Mouse (Mus musculus) midbrain, embryonic 11.5 days (tissue): ENCODE results near the gene Mgat5. TPM values are rescaled to one million over a fixed set of nuclear protein-coding genes. Genes with fewer than 3 reads are reported as not detected.

Experiments
- ATAC-seq: fragments of 200-750 bp; cut with Nextera tagmentation; 2 replicates; pipeline ENCODE4 v1.8.0; 2017; ENCODE audit warnings: moderate TSS enrichment, moderate library complexity; ENCODE audit not compliant: low FRiP score
- DNase-seq: peaks from one replicate; pipeline ENCODE4 v3.0.0; 2015; ENCODE audit warnings: low spot score; ENCODE audit errors: missing footprints
- H3K27ac ChIP-seq: fragments of 300-500 bp; sonication (generic); 2 replicates; pipeline ENCODE4 v1.5.1; 2014; ENCODE audit warnings: low read depth, low read length
- H3K27me3 ChIP-seq: fragments of 300-500 bp; sonication (generic); 2 replicates; pipeline ENCODE4 v1.6.1; 2014; ENCODE audit warnings: mild to moderate bottlenecking, low read length, moderate library complexity, mixed read lengths; ENCODE audit not compliant: control insufficient read depth, insufficient read depth
- H3K36me3 ChIP-seq: fragments of 300-500 bp; sonication (generic); 2 replicates; pipeline ENCODE4 v1.6.1; 2014; ENCODE audit warnings: mild to moderate bottlenecking, low read length, moderate library complexity, mixed read lengths; ENCODE audit not compliant: control insufficient read depth, insufficient read depth
- H3K4me1 ChIP-seq: fragments of 300-500 bp; sonication (generic); 2 replicates; pipeline ENCODE4 v1.6.1; 2014; ENCODE audit warnings: low read length; ENCODE audit not compliant: control insufficient read depth, insufficient read depth
- H3K4me2 ChIP-seq: fragments of 300-500 bp; sonication (generic); 2 replicates; pipeline ENCODE4 v1.6.1; 2014; ENCODE audit warnings: mild to moderate bottlenecking, moderate library complexity
- H3K4me3 ChIP-seq: fragments of 300-500 bp; sonication (generic); 2 replicates; pipeline ENCODE4 v1.5.1; 2014; ENCODE audit warnings: low read depth, low read length
- H3K9ac ChIP-seq: fragments of 300-500 bp; sonication (generic); 2 replicates; pipeline ENCODE4 v1.6.1; 2014; ENCODE audit warnings: low read length
- H3K9me3 ChIP-seq: fragments of 300-500 bp; sonication (generic); 2 replicates; pipeline ENCODE4 v1.6.1; 2016; ENCODE audit warnings: low read length; ENCODE audit not compliant: control insufficient read depth
- WGBS: fragments of 180-500 bp; shearing (Covaris S2); extraction: QIAGEN DNeasy Blood & Tissue Kit; methylation state at CpG from one replicate; pipeline ENCODE4 v1.1.7; 2014; 5-methylcytosine and 5-hydroxymethylcytosine counted together
- polyA plus RNA-seq: library from polyadenylated mRNA; unstranded; fragments of >200 nt; fragmentation: Nextera tagmentation; extraction: Ambion mirVana; gene quantifications from 2 replicates; pipeline ENCODE4 v1.2.1, GENCODE M21; 2014

Mgat5 gene
- polyA plus RNA-seq, 1 experiment from 2014 or later = 6.9 TPM

DNA sequence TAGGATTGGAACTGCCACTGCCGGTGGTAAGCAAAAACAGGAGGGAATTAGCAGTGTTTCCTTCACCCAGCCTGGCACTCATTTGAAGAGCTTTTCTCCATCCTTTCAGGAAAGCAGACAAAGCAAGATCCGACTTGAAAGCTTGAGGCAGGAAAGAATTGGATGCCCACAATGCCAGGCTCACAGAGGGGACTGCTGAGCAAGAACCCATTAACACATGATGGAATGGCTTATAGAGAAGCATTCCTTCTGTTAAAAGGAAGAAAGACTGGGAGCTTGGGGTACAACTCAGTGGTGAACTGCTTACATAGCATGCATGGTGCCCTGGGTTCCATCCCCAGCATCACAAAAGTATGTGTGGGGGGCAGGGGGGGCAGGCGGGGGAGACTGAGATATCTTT, 80.2 kb downstream of the Mgat5 start:
- no peak for DNase-seq
- Histone ChIP-seq H3K4me2 (no peak overlapping the region), H3K27me3 (no peaks in the 10 kb centered on the region), H3K27ac (no peak overlapping the region), H3K36me3 (no peaks in the 10 kb centered on the region), H3K4me3 (no peak overlapping the region), H3K9me3 (no peaks in the 10 kb centered on the region), H3K4me1 (no peaks in the 10 kb centered on the region), H3K9ac (no peak overlapping the region)
- ATAC-seq = no peak
- 59% methylated on average over 3 of the region's 3 CpGs for WGBS

- H3K4me2 ChIP-seq = no peak overlapping the region
- 95% methylated on average over 6 of the region's 6 CpGs for WGBS
Observed at GRCm38 (mm10) chr1:127287505-127287904, 82.7 kb downstream of the Mgat5 start.

GRCm38 (mm10) chr1:127290879-127291278, 86.1 kb downstream of the Mgat5 start:
- no peaks in the 10 kb centered on the region for H3K4me1 ChIP-seq
- DNase-seq (no peak), ATAC-seq (no peak; the same call in 1 of the 2 replicates)
- H3K4me2 ChIP-seq = no peak overlapping the region
- H3K9me3 ChIP-seq = no peaks in the 10 kb centered on the region
- H3K27ac ChIP-seq = no peak overlapping the region
- H3K9ac ChIP-seq = no peak overlapping the region
- no peak overlapping the region for H3K4me3 ChIP-seq
- H3K27me3 ChIP-seq = no peaks in the 10 kb centered on the region
- WGBS = 73% methylated on average over 9 of the region's 9 CpGs
- H3K36me3 ChIP-seq = no peaks in the 10 kb centered on the region

More at GRCm38 (mm10) chr1:127287505-127287904, 82.7 kb downstream of the Mgat5 start:
- ATAC-seq = no peak
- no peaks in the 10 kb centered on the region for H3K9me3 ChIP-seq
- no peaks in the 10 kb centered on the region for H3K27me3 ChIP-seq
- no peak overlapping the region for H3K4me3 ChIP-seq
- H3K9ac ChIP-seq = no peak overlapping the region
- no peak for DNase-seq
- H3K27ac ChIP-seq = no peak overlapping the region
- no peaks in the 10 kb centered on the region for H3K4me1 ChIP-seq
- H3K36me3 ChIP-seq = no peaks in the 10 kb centered on the region

- Histone ChIP-seq H3K4me1 (no peaks in the 10 kb centered on the region), H3K9me3 (no peaks in the 10 kb centered on the region), H3K36me3 (no peaks in the 10 kb centered on the region), H3K9ac (no peak overlapping the region), H3K4me3 (no peak overlapping the region), H3K27ac (no peak overlapping the region), H3K27me3 (no peaks in the 10 kb centered on the region), H3K4me2 (no peak overlapping the region)
- no peak for ATAC-seq
- no peak for DNase-seq
Observed at GRCm38 (mm10) chr1:127291721-127292120, 86.9 kb downstream of the Mgat5 start.

GRCm38 (mm10) chr1:127293286-127293685, 88.5 kb downstream of the Mgat5 start:
- no peaks in the 10 kb centered on the region for H3K36me3 ChIP-seq
- ATAC-seq = no peak
- H3K27me3 ChIP-seq = no peaks in the 10 kb centered on the region
- no peak for DNase-seq
- no peaks in the 10 kb centered on the region for H3K4me1 ChIP-seq
- 84% methylated on average over 5 of the region's 5 CpGs for WGBS
- H3K4me3 ChIP-seq = no peak overlapping the region
- no peak overlapping the region for H3K9ac ChIP-seq
- no peak overlapping the region for H3K27ac ChIP-seq
- H3K9me3 ChIP-seq = no peaks in the 10 kb centered on the region
- H3K4me2 ChIP-seq = no peak overlapping the region

- H3K4me1 ChIP-seq = no peaks in the 10 kb centered on the region
- no peak overlapping the region for H3K4me3 ChIP-seq
- H3K9ac ChIP-seq = no peak overlapping the region
- H3K4me2 ChIP-seq = no peak overlapping the region
- 86% methylated on average over 3 of the region's 3 CpGs for WGBS
- no peak for ATAC-seq
- H3K36me3 ChIP-seq = no peaks in the 10 kb centered on the region
- no peaks in the 10 kb centered on the region for H3K27me3 ChIP-seq
- no peak for DNase-seq
- H3K27ac ChIP-seq = no peak overlapping the region
- no peaks in the 10 kb centered on the region for H3K9me3 ChIP-seq
Observed at GRCm38 (mm10) chr1:127296815-127297214, 92.0 kb downstream of the Mgat5 start.

- Histone ChIP-seq H3K9ac (no peak overlapping the region), H3K27ac (no peak overlapping the region), H3K36me3 (no peaks in the 10 kb centered on the region), H3K4me2 (no peak overlapping the region), H3K27me3 (no peaks in the 10 kb centered on the region), H3K9me3 (no peaks in the 10 kb centered on the region), H3K4me3 (no peak overlapping the region), H3K4me1 (no peaks in the 10 kb centered on the region)
- ATAC-seq (no peak), DNase-seq (peak; percentile 44)
- 83% methylated on average over 1 of the region's 1 CpGs for WGBS
Observed at GRCm38 (mm10) chr1:127299774-127300173, 95.0 kb downstream of the Mgat5 start.

- no peaks in the 10 kb centered on the region for H3K27me3 ChIP-seq
- no peaks in the 10 kb centered on the region for H3K9me3 ChIP-seq
- no peak for DNase-seq
- ATAC-seq = no peak
- H3K4me3 ChIP-seq = no peak overlapping the region
- no peaks in the 10 kb centered on the region for H3K4me1 ChIP-seq
- WGBS = 93% methylated on average over 6 of the region's 6 CpGs
- no peak overlapping the region for H3K27ac ChIP-seq
- no peaks in the 10 kb centered on the region for H3K36me3 ChIP-seq
- H3K9ac ChIP-seq = no peak overlapping the region
- no peak overlapping the region for H3K4me2 ChIP-seq
Observed at GRCm38 (mm10) chr1:127301038-127301437, 96.2 kb downstream of the Mgat5 start.

GRCm38 (mm10) chr1:127302620-127303019, 97.8 kb downstream of the Mgat5 start:
- no peak overlapping the region for H3K9ac ChIP-seq
- H3K4me3 ChIP-seq = no peak overlapping the region
- no peak for ATAC-seq
- H3K27me3 ChIP-seq = no peaks in the 10 kb centered on the region
- WGBS = 90% methylated on average over 2 of the region's 2 CpGs
- no peaks in the 10 kb centered on the region for H3K4me1 ChIP-seq
- no peaks in the 10 kb centered on the region for H3K9me3 ChIP-seq
- no peak for DNase-seq
- no peaks in the 10 kb centered on the region for H3K36me3 ChIP-seq
- H3K27ac ChIP-seq = no peak overlapping the region
- H3K4me2 ChIP-seq = no peak overlapping the region

DNA sequence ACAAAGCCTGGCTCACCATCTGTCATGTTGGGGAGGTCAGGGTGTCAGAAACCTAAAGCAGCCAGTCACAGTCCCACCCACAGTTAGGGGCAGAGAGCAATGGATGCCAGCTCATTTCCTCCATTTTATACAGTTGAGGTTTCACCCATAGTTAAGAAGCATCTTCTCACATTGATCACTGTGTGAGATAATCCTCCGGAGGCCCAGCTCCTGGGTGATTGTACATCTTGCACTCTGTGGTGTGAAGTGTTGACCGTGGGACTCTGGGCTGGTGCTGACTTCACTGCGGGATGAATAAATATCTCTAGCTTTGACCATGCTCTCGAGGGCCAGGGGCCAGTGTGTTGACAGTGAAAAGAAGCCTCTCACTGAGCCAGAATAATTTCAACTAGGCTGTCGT, 99.0 kb downstream of the Mgat5 start:
- Histone ChIP-seq H3K4me1 (no peaks in the 10 kb centered on the region), H3K27ac (no peak overlapping the region), H3K36me3 (no peaks in the 10 kb centered on the region), H3K4me3 (no peak overlapping the region), H3K27me3 (no peaks in the 10 kb centered on the region), H3K9me3 (no peaks in the 10 kb centered on the region), H3K4me2 (no peak overlapping the region), H3K9ac (no peak overlapping the region)
- WGBS = 81% methylated on average over 5 of the region's 5 CpGs
- DNase-seq = no peak
- ATAC-seq = no peak
